Comparison of ENCODE assay signal across 8 mouse cellular contexts in the genomic region with DNA sequence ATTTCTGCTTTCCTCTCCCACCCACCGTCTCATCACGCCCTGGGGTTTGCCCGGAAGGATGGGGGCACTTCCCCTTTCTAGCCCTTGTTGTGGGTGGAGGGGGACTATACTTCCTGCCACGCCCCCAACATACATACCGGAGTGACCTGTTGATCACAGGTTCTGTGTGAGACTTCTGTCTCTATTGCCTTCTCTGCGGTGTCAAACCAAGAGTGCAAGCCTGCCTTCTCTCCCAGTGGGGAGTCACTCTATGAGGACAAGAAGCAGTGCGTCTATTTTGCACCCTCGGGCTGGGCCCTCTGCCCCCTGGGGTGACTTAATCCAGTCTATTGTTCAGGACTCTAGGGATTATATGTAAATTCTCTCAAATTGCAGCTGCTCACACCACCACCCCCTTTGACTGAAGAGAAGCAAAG.
A peak's percentile ranks its signal among the peaks of the same experiment; 100 is the strongest.
DNase-seq lines count a peak whose midpoint lies in the region; ATAC-seq and TF ChIP-seq lines count a peak whose summit lies in the region.

No protein-coding gene starts in this region.

- no peaks in the 10 kb centered on the region for H3K36me3 ChIP-seq in stomach, embryonic 14.5 days (ENCODE audit: control insufficient read depth, insufficient read depth, low read length)
- H3K36me3 ChIP-seq in stomach, postnatal 0 days (ENCODE audit: control insufficient read depth, insufficient read depth, low read length), result no peaks in the 10 kb centered on the region
- H3K36me3 ChIP-seq in hindbrain, embryonic 14.5 days (replicated peaks; ENCODE audit: control insufficient read depth, insufficient read depth), result no peaks in the 10 kb centered on the region
- H3K36me3 ChIP-seq in midbrain, embryonic 13.5 days, result no peaks in the 10 kb centered on the region

- no peak overlapping the region for H3K27ac ChIP-seq in stomach, embryonic 14.5 days (ENCODE audit: low read length)
- H3K27ac ChIP-seq in stomach, postnatal 0 days (replicated peaks), result no peak overlapping the region
- no peak overlapping the region for H3K27ac ChIP-seq in hindbrain, embryonic 14.5 days
- H3K27ac ChIP-seq in midbrain, embryonic 13.5 days, result no peak overlapping the region

- WGBS in stomach, embryonic 14.5 days, result 15% methylated on average over 8 of the region's 8 CpGs
- 22% methylated on average over 8 of the region's 8 CpGs for WGBS in stomach, postnatal 0 days
- WGBS in hindbrain, embryonic 14.5 days, result 11% methylated on average over 8 of the region's 8 CpGs
- WGBS in midbrain, embryonic 13.5 days, result 6% methylated on average over 8 of the region's 8 CpGs

- 0 out of 2 replicates have a peak overlapping the region, but pooled peaks have one; percentile 17 for H3K4me2 ChIP-seq in stomach, embryonic 14.5 days (replicated peaks; ENCODE audit: low read depth, low read length)
- H3K4me2 ChIP-seq in stomach, postnatal 0 days (replicated peaks; ENCODE audit: low read depth), result no peak overlapping the region
- H3K4me2 ChIP-seq in hindbrain, embryonic 14.5 days (replicated peaks), result no peak overlapping the region
- peak overlapping the region; percentile 33 for H3K4me2 ChIP-seq in midbrain, embryonic 13.5 days (replicated peaks)

- no peak for DNase-seq in stomach, postnatal 0 days (ENCODE audit: low spot score)
- no peak for DNase-seq in hindbrain, embryonic 14.5 days (ENCODE audit: low spot score)
- peak; percentile 73 for DNase-seq in thymus, postnatal 0 days (ENCODE audit: low spot score)
- DNase-seq in cerebellum, postnatal 25 days, result no peak
- no peak for DNase-seq in cerebellum, postnatal 4 days (ENCODE audit: low spot score in 2 of 2)
- DNase-seq in gastrocnemius, postnatal 4 days (ENCODE audit: low spot score in 2 of 2), result no peak

- no peak overlapping the region for H3K9ac ChIP-seq in stomach, embryonic 14.5 days (replicated peaks; ENCODE audit: low read depth, low read length)
- no peak overlapping the region for H3K9ac ChIP-seq in stomach, postnatal 0 days (ENCODE audit: low read length)
- no peak overlapping the region for H3K9ac ChIP-seq in hindbrain, embryonic 14.5 days
- H3K9ac ChIP-seq in midbrain, embryonic 13.5 days (replicated peaks), result no peak overlapping the region

- H3K27me3 ChIP-seq in stomach, embryonic 14.5 days (ENCODE audit: control insufficient read depth, insufficient read depth, low read length), result no peaks in the 10 kb centered on the region
- H3K27me3 ChIP-seq in stomach, postnatal 0 days (ENCODE audit: control insufficient read depth, insufficient read depth, low read length), result no peaks in the 10 kb centered on the region
- H3K27me3 ChIP-seq in hindbrain, embryonic 14.5 days (ENCODE audit: control insufficient read depth, insufficient read depth, low read length), result no peaks in the 10 kb centered on the region
- 0 out of 2 replicates have a peak, but pooled peaks cover 4% of the 10 kb centered on the region for H3K27me3 ChIP-seq in midbrain, embryonic 13.5 days

- TF ChIP-seq EP300 in stomach, postnatal 0 days (optimal IDR thresholded peaks at IDR 0.05), result no peak

- no peak for ATAC-seq in stomach, embryonic 14.5 days (ENCODE audit: insufficient number of reproducible peaks, insufficient read depth, low FRiP score, low read depth)
- no peak for ATAC-seq in stomach, postnatal 0 days (ENCODE audit: low FRiP score, low TSS enrichment)
- peak; percentile 14; the same call in 1 of the 2 replicates for ATAC-seq in hindbrain, embryonic 14.5 days (ENCODE audit: low FRiP score)
- ATAC-seq in midbrain, embryonic 13.5 days, result peak; percentile 41

- H3K9me3 ChIP-seq in stomach, embryonic 14.5 days (ENCODE audit: control insufficient read depth, low read depth, low read length), result no peaks in the 10 kb centered on the region
- no peaks in the 10 kb centered on the region for H3K9me3 ChIP-seq in stomach, postnatal 0 days (ENCODE audit: control insufficient read depth, low read length)
- no peaks in the 10 kb centered on the region for H3K9me3 ChIP-seq in hindbrain, embryonic 14.5 days (ENCODE audit: control insufficient read depth, low read length)
- no peaks in the 10 kb centered on the region for H3K9me3 ChIP-seq in midbrain, embryonic 13.5 days

- TF ChIP-seq CTCF in stomach, postnatal 0 days (IDR thresholded peaks at IDR 0.05; ENCODE audit: low read depth), result no peak

- peaks cover 14% of the 10 kb centered on the region for H3K4me1 ChIP-seq in stomach, embryonic 14.5 days (ENCODE audit: control insufficient read depth, insufficient read depth, low read length)
- H3K4me1 ChIP-seq in stomach, postnatal 0 days (replicated peaks; ENCODE audit: control insufficient read depth, insufficient read depth), result no peaks in the 10 kb centered on the region
- H3K4me1 ChIP-seq in hindbrain, embryonic 14.5 days (replicated peaks; ENCODE audit: control insufficient read depth, insufficient read depth, low read length), result peaks cover 9% of the 10 kb centered on the region; the same call in 1 of the 2 replicates
- peaks cover 20% of the 10 kb centered on the region for H3K4me1 ChIP-seq in midbrain, embryonic 13.5 days (replicated peaks)

- H3K4me3 ChIP-seq in stomach, embryonic 14.5 days (ENCODE audit: low read depth, low read length), result no peak overlapping the region
- no peak overlapping the region for H3K4me3 ChIP-seq in stomach, postnatal 0 days (ENCODE audit: low read depth, low read length)
- no peak overlapping the region for H3K4me3 ChIP-seq in hindbrain, embryonic 14.5 days (replicated peaks; ENCODE audit: low read length)
- no peak overlapping the region for H3K4me3 ChIP-seq in midbrain, embryonic 13.5 days (replicated peaks)

Comparison
In these comparisons a context has a peak if more than half of its experiments do, and no peak if none do; other contexts are left out.
1. H3K4me2 ChIP-seq: peak in stomach, embryonic 14.5 days (single experiment) and midbrain, embryonic 13.5 days (single experiment); none in stomach, postnatal 0 days (single experiment) and hindbrain, embryonic 14.5 days (single experiment).
2. ATAC-seq: peak in hindbrain, embryonic 14.5 days (single experiment) and midbrain, embryonic 13.5 days (single experiment); none in stomach, embryonic 14.5 days (single experiment) and stomach, postnatal 0 days (single experiment).